In genomic region chr19:5640339-5640738, GRCm38 (mm10) we compare ENCODE assay signal across 20 mouse cellular contexts. TPM values are rescaled to one million over a fixed set of nuclear protein-coding genes. Genes with fewer than 3 reads are reported as not detected.
DNase-seq lines count a peak whose midpoint lies in the region; ATAC-seq and TF ChIP-seq lines count a peak whose summit lies in the region.
"Had no signal": no experiment of that assay in that cellular context is flagged by ENCODE, and none has a peak within 500 bp of the region (broad histone marks: within the 10 kb centered on the region; RNA-seq: fewer than 3 reads in every experiment).

No protein-coding gene starts in this region.

- peaks cover 69% of the 10 kb centered on the region for H3K36me3 ChIP-seq in heart, embryonic 14.5 days (ENCODE audit: control insufficient read depth, insufficient read depth, low read length)
- peaks cover 54% of the 10 kb centered on the region for H3K36me3 ChIP-seq in midbrain, postnatal 0 days (ENCODE audit: insufficient read depth, low read length)
- peaks cover 51% of the 10 kb centered on the region for H3K36me3 ChIP-seq in midbrain, embryonic 15.5 days (replicated peaks)

- TF ChIP-seq CTCF in midbrain, postnatal 0 days (IDR thresholded peaks at IDR 0.05), result no peak

- no peak for ATAC-seq in heart, embryonic 14.5 days (ENCODE audit: insufficient number of reproducible peaks, insufficient read depth, low FRiP score, low read depth)
- no peak for ATAC-seq in midbrain, postnatal 0 days (ENCODE audit: low FRiP score)
- no peak for ATAC-seq in midbrain, embryonic 15.5 days (replicated peaks)
- ATAC-seq: midbrain, embryonic 13.5 days had no signal

- WGBS in heart, embryonic 14.5 days, result 21% methylated on average over 9 of the region's 9 CpGs
- 72% methylated on average over 9 of the region's 9 CpGs for whole genome bisulfite sequencing in midbrain, postnatal 0 days
- WGBS in midbrain, embryonic 15.5 days, result 83% methylated on average over 9 of the region's 9 CpGs

- H3K27ac ChIP-seq in heart, embryonic 14.5 days (replicated peaks in 1 of 2; ENCODE audit: control insufficient read depth in 1 of 2, insufficient read depth in 1 of 2, low read depth in 2 of 2, low read length in 2 of 2), result peak overlapping the region; percentile 12 to 51; a peak in 3 of 4 replicates
- no peak overlapping the region for H3K27ac ChIP-seq in midbrain, postnatal 0 days (ENCODE audit: low read depth, low read length)
- H3K27ac ChIP-seq in midbrain, embryonic 15.5 days, result no peak overlapping the region
- H3K27ac ChIP-seq: forebrain, embryonic 10.5 days; midbrain, embryonic 13.5 days; stomach, embryonic 15.5 days had no signal

- H3K4me2 ChIP-seq in heart, embryonic 14.5 days (ENCODE audit: low read length), result no peak overlapping the region; the same call in 1 of the 2 replicates
- no peak overlapping the region for H3K4me2 ChIP-seq in midbrain, postnatal 0 days (ENCODE audit: low read depth, low read length, poor library complexity, severe bottlenecking)
- H3K4me2 ChIP-seq in midbrain, embryonic 15.5 days, result no peak overlapping the region
- H3K4me2 ChIP-seq: midbrain, embryonic 13.5 days; stomach, embryonic 15.5 days had no signal

- DNase-seq in adrenal gland, adult 2 months, result peak; percentile 50
- DNase-seq in adrenal gland, postnatal 4 days (ENCODE audit: low spot score in 2 of 2), result no peak
- DNase-seq in heart, postnatal 14 days, result no peak
- no peak for DNase-seq in midbrain, postnatal 0 days (ENCODE audit: low spot score)
- no peak for DNase-seq in right cerebral cortex, postnatal 4 days
- DNase-seq in layer of hippocampus, postnatal 36 days, result no peak
- DNase-seq: adrenal gland, postnatal 25 days; cerebellum, adult 18-20 months; cerebellum, postnatal 36 days; kidney, adult 18-20 months; kidney, postnatal 4 days; layer of hippocampus, adult 9-11 months; lung, postnatal 10 days; right cerebral cortex, postnatal 14 days had no signal

- peak overlapping the region; percentile 55 for H3K9ac ChIP-seq in heart, embryonic 14.5 days (ENCODE audit: low read length)
- H3K9ac ChIP-seq in midbrain, postnatal 0 days (replicated peaks; ENCODE audit: low read length, poor library complexity, severe bottlenecking), result 0 out of 2 replicates have a peak overlapping the region, but pooled peaks have one; percentile 4
- no peak overlapping the region for H3K9ac ChIP-seq in midbrain, embryonic 15.5 days
- H3K9ac ChIP-seq: midbrain, embryonic 13.5 days; stomach, embryonic 15.5 days had no signal

- H3K4me3 ChIP-seq in heart, embryonic 14.5 days (ENCODE audit: control insufficient read depth in 1 of 2, insufficient read depth in 1 of 2, low read depth in 1 of 2, low read length in 2 of 2), result no peak overlapping the region
- no peak overlapping the region for H3K4me3 ChIP-seq in midbrain, postnatal 0 days (ENCODE audit: low read depth, low read length)
- no peak overlapping the region for H3K4me3 ChIP-seq in midbrain, embryonic 15.5 days
- H3K4me3 ChIP-seq: midbrain, embryonic 13.5 days; myocyte; stomach, embryonic 15.5 days had no signal

- no peaks in the 10 kb centered on the region for H3K9me3 ChIP-seq in heart, embryonic 14.5 days (ENCODE audit: control insufficient read depth, low read length)
- H3K9me3 ChIP-seq in midbrain, postnatal 0 days (ENCODE audit: low read length), result no peaks in the 10 kb centered on the region
- no peaks in the 10 kb centered on the region for H3K9me3 ChIP-seq in midbrain, embryonic 15.5 days
- H3K9me3 ChIP-seq: forebrain, embryonic 10.5 days; midbrain, embryonic 13.5 days; stomach, embryonic 15.5 days had no signal

- H3K27me3 ChIP-seq in heart, embryonic 14.5 days (ENCODE audit: control insufficient read depth, insufficient read depth, low read length), result no peaks in the 10 kb centered on the region
- H3K27me3 ChIP-seq in midbrain, postnatal 0 days (ENCODE audit: insufficient read depth, low read length), result no peaks in the 10 kb centered on the region
- H3K27me3 ChIP-seq in midbrain, embryonic 15.5 days (replicated peaks), result no peaks in the 10 kb centered on the region
- H3K27me3 ChIP-seq: midbrain, embryonic 13.5 days; stomach, embryonic 15.5 days had no signal

- H3K4me1 ChIP-seq in heart, embryonic 14.5 days (ENCODE audit: control insufficient read depth in 2 of 2, insufficient read depth in 2 of 2, low read length in 2 of 2), result peaks cover 18 to 36% of the 10 kb centered on the region in 2 experiments
- H3K4me1 ChIP-seq in midbrain, postnatal 0 days (ENCODE audit: insufficient read depth, low read length), result peaks cover 9% of the 10 kb centered on the region
- peaks cover 24% of the 10 kb centered on the region for H3K4me1 ChIP-seq in midbrain, embryonic 15.5 days

- intact Hi-C loops in heart, postnatal 14 days (cut with DNase I), result no loop called here

RNA-seq across cellular contexts. Expression of gene Rela, which starts 3.1 kb away (rescaled TPM):
- total RNA-seq in adrenal gland, adult 2 months (2021), result 100 to 1,000 TPM in 1 of 2 experiments, 10 to 100 TPM in 1; 89.8 to 149 TPM
- 163 and 221 TPM in 2 replicates for polyA plus RNA-seq in adrenal gland, adult 2 months (2012; rRNA removed)
- 10 to 100 TPM; 71.0 to 73.6 TPM for total RNA-seq in adrenal gland, postnatal 4 days (2021)
- 35.1 and 36.9 TPM in 2 replicates for polyA plus RNA-seq in heart, embryonic 14.5 days (2014; fragmentation: Nextera tagmentation; extraction: Ambion mirVana)
- 10 to 100 TPM; 25.8 to 29.9 TPM for total RNA-seq in heart, postnatal 14 days (2021)
- 30.3 and 34.8 TPM in 2 replicates for total RNA-seq in midbrain, postnatal 0 days (2014; rRNA removed)
- polyA plus RNA-seq in midbrain, postnatal 0 days (2015; fragmentation: Nextera tagmentation; extraction: Ambion mirVana), result 30.8 and 31.8 TPM in 2 replicates
- polyA plus RNA-seq in midbrain, embryonic 15.5 days (2015; fragmentation: Nextera tagmentation; extraction: Ambion mirVana), result 36.9 and 39.2 TPM in 2 replicates
- total RNA-seq in layer of hippocampus, postnatal 36 days (2021), result 10 to 100 TPM; 17.2 to 17.7 TPM

RNA-seq across cellular contexts. Expression of gene Sipa1, which starts 23.2 kb away (rescaled TPM):
- total RNA-seq in adrenal gland, adult 2 months (2021), result 10 to 100 TPM; 39.8 to 62.1 TPM
- 165 and 177 TPM in 2 replicates for polyA plus RNA-seq in adrenal gland, adult 2 months (2012; rRNA removed)
- 10 to 100 TPM; 85.0 to 90.1 TPM for total RNA-seq in adrenal gland, postnatal 4 days (2021)
- polyA plus RNA-seq in heart, embryonic 14.5 days (2014; fragmentation: Nextera tagmentation; extraction: Ambion mirVana), result 16.7 and 17.2 TPM in 2 replicates
- total RNA-seq in heart, postnatal 14 days (2021), result 10 to 100 TPM; 32.7 to 33.8 TPM
- total RNA-seq in midbrain, postnatal 0 days (2014; rRNA removed), result 26.1 and 36.0 TPM in 2 replicates
- polyA plus RNA-seq in midbrain, postnatal 0 days (2015; fragmentation: Nextera tagmentation; extraction: Ambion mirVana), result 18.1 and 19.9 TPM in 2 replicates
- polyA plus RNA-seq in midbrain, embryonic 15.5 days (2015; fragmentation: Nextera tagmentation; extraction: Ambion mirVana), result 17.1 and 19.6 TPM in 2 replicates
- 10 to 100 TPM; 16.6 to 18.0 TPM for total RNA-seq in layer of hippocampus, postnatal 36 days (2021)

RNA-seq across cellular contexts. Expression of gene Kat5, which starts 30.3 kb away (rescaled TPM):
- 10 to 100 TPM; 75.5 to 76.9 TPM for total RNA-seq in adrenal gland, adult 2 months (2021)
- polyA plus RNA-seq in adrenal gland, adult 2 months (2012; rRNA removed), result 43.8 and 54.1 TPM in 2 replicates
- total RNA-seq in adrenal gland, postnatal 4 days (2021), result 10 to 100 TPM; 69.0 to 83.1 TPM
- polyA plus RNA-seq in heart, embryonic 14.5 days (2014; fragmentation: Nextera tagmentation; extraction: Ambion mirVana), result 19.7 and 20.0 TPM in 2 replicates
- 10 to 100 TPM; 28.4 to 30.8 TPM for total RNA-seq in heart, postnatal 14 days (2021)
- 126 and 150 TPM in 2 replicates for total RNA-seq in midbrain, postnatal 0 days (2014; rRNA removed)
- 73.9 and 76.8 TPM in 2 replicates for polyA plus RNA-seq in midbrain, postnatal 0 days (2015; fragmentation: Nextera tagmentation; extraction: Ambion mirVana)
- 82.3 and 84.7 TPM in 2 replicates for polyA plus RNA-seq in midbrain, embryonic 15.5 days (2015; fragmentation: Nextera tagmentation; extraction: Ambion mirVana)
- 10 to 100 TPM; 80.1 to 91.1 TPM for total RNA-seq in layer of hippocampus, postnatal 36 days (2021)

RNA-seq across cellular contexts. Expression of gene Rnaseh2c, which starts 38.7 kb away (rescaled TPM):
- 100 to 1,000 TPM; 109 to 147 TPM for total RNA-seq in adrenal gland, adult 2 months (2021)
- 97.9 and 99.7 TPM in 2 replicates for polyA plus RNA-seq in adrenal gland, adult 2 months (2012; rRNA removed)
- total RNA-seq in adrenal gland, postnatal 4 days (2021), result 100 to 1,000 TPM; 109 to 110 TPM
- 68.8 and 78.5 TPM in 2 replicates for polyA plus RNA-seq in heart, embryonic 14.5 days (2014; fragmentation: Nextera tagmentation; extraction: Ambion mirVana)
- total RNA-seq in heart, postnatal 14 days (2021), result 10 to 100 TPM; 50.8 to 51.8 TPM
- 19.8 and 27.1 TPM in 2 replicates for total RNA-seq in midbrain, postnatal 0 days (2014; rRNA removed)
- 43.1 and 50.9 TPM in 2 replicates for polyA plus RNA-seq in midbrain, postnatal 0 days (2015; fragmentation: Nextera tagmentation; extraction: Ambion mirVana)
- polyA plus RNA-seq in midbrain, embryonic 15.5 days (2015; fragmentation: Nextera tagmentation; extraction: Ambion mirVana), result 56.2 and 57.7 TPM in 2 replicates
- 10 to 100 TPM; 80.2 to 88.0 TPM for total RNA-seq in layer of hippocampus, postnatal 36 days (2021)

RNA-seq across cellular contexts. Expression of gene Map3k11, which starts 48.2 kb away (rescaled TPM):
- total RNA-seq in adrenal gland, adult 2 months (2021), result 10 to 100 TPM; 42.6 to 44.2 TPM
- polyA plus RNA-seq in adrenal gland, adult 2 months (2012; rRNA removed), result 102 and 104 TPM in 2 replicates
- 10 to 100 TPM; 56.9 to 57.4 TPM for total RNA-seq in adrenal gland, postnatal 4 days (2021)
- polyA plus RNA-seq in heart, embryonic 14.5 days (2014; fragmentation: Nextera tagmentation; extraction: Ambion mirVana), result 16.7 and 22.4 TPM in 2 replicates
- total RNA-seq in heart, postnatal 14 days (2021), result 10 to 100 TPM; 35.9 to 37.2 TPM
- 18.3 and 24.0 TPM in 2 replicates for total RNA-seq in midbrain, postnatal 0 days (2014; rRNA removed)
- polyA plus RNA-seq in midbrain, postnatal 0 days (2015; fragmentation: Nextera tagmentation; extraction: Ambion mirVana), result 9.6 and 10.6 TPM in 2 replicates
- 12.5 and 14.0 TPM in 2 replicates for polyA plus RNA-seq in midbrain, embryonic 15.5 days (2015; fragmentation: Nextera tagmentation; extraction: Ambion mirVana)
- 10 to 100 TPM; 17.8 to 18.6 TPM for total RNA-seq in layer of hippocampus, postnatal 36 days (2021)

Comparison
In these comparisons a context has a peak if more than half of its experiments do, and no peak if none do; other contexts are left out.
1. H3K27ac ChIP-seq: peak in heart, embryonic 14.5 days (2 of 2); none in midbrain, postnatal 0 days (single experiment) and midbrain, embryonic 15.5 days (single experiment).